Mouse (Mus musculus): Measurements from ENCODE around the gene Trmt1. TPM values are rescaled to one million over a fixed set of nuclear protein-coding genes. Genes with fewer than 3 reads are reported as not detected.
A peak's percentile ranks its signal among the peaks of the same experiment; 100 is the strongest.

The Trmt1 gene
- total RNA-seq, 2 experiments from 2014 or later: 64.4 to 82.2 TPM

- 0 out of 2 replicates have a peak, but pooled peaks have one; percentile 6 for ATAC-seq (replicated peaks; ENCODE audit: poor library complexity)
Measured at GRCm38 (mm10) chr8:84729921-84730362, 43.8 kb downstream of the Trmt1 start.

- peak; percentile 83 for ATAC-seq (replicated peaks; ENCODE audit: poor library complexity)
Measured at GRCm38 (mm10) chr8:84730541-84731370, 44.6 kb downstream of the Trmt1 start.

GRCm38 (mm10) chr8:84731371-84732177, 45.5 kb downstream of the Trmt1 start:
- no peak for ATAC-seq (replicated peaks; ENCODE audit: poor library complexity)

GRCm38 (mm10) chr8:84732545-84732944, 46.4 kb downstream of the Trmt1 start:
- no peak for ATAC-seq (replicated peaks; ENCODE audit: poor library complexity)

GRCm38 (mm10) chr8:84732996-84733395, 46.9 kb downstream of the Trmt1 start:
- ATAC-seq (replicated peaks; ENCODE audit: poor library complexity): no peak

- ATAC-seq (replicated peaks; ENCODE audit: poor library complexity): no peak
Measured at GRCm38 (mm10) chr8:84733959-84734358, 47.9 kb downstream of the Trmt1 start.

- ATAC-seq (replicated peaks; ENCODE audit: poor library complexity): no peak
Measured at GRCm38 (mm10) chr8:84734680-84735079, 48.6 kb downstream of the Trmt1 start.

GRCm38 (mm10) chr8:84735597-84735996, 49.5 kb downstream of the Trmt1 start:
- no peak for ATAC-seq (replicated peaks; ENCODE audit: poor library complexity)

GRCm38 (mm10) chr8:84736521-84736920, 50.4 kb downstream of the Trmt1 start:
- no peak for ATAC-seq (replicated peaks; ENCODE audit: poor library complexity)

- peak; percentile 96 for ATAC-seq (replicated peaks; ENCODE audit: poor library complexity)
Measured at GRCm38 (mm10) chr8:84737608-84738007, 51.5 kb downstream of the Trmt1 start.

GRCm38 (mm10) chr8:84738266-84738665, 52.2 kb downstream of the Trmt1 start:
- ATAC-seq (replicated peaks; ENCODE audit: poor library complexity): no peak

GRCm38 (mm10) chr8:84738715-84739400, 52.8 kb downstream of the Trmt1 start:
- ATAC-seq (replicated peaks; ENCODE audit: poor library complexity): no peak

GRCm38 (mm10) chr8:84739401-84739742, 53.3 kb downstream of the Trmt1 start:
- no peak for ATAC-seq (replicated peaks; ENCODE audit: poor library complexity)

GRCm38 (mm10) chr8:84740895-84741843, 55.1 kb downstream of the Trmt1 start:
- ATAC-seq (replicated peaks; ENCODE audit: poor library complexity): no peak

- no peak for ATAC-seq (replicated peaks; ENCODE audit: poor library complexity)
Measured at GRCm38 (mm10) chr8:84742171-84743053, 56.3 kb downstream of the Trmt1 start.

- ATAC-seq (replicated peaks; ENCODE audit: poor library complexity): no peak
Measured at GRCm38 (mm10) chr8:84743054-84743415, 56.9 kb downstream of the Trmt1 start.

GRCm38 (mm10) chr8:84743517-84744420, 57.7 kb downstream of the Trmt1 start:
- ATAC-seq (replicated peaks; ENCODE audit: poor library complexity): peak; percentile 11; the same call in 1 of the 2 replicates

Data from megakaryocyte progenitor cell, adult 5-6 weeks (primary cell).